Mouse (Mus musculus) forebrain, embryonic 11.5 days (tissue): ENCODE data around the gene Gpr171. TPM values are rescaled to one million over a fixed set of nuclear protein-coding genes. Genes with fewer than 3 reads are reported as not detected.

Experiments used
- ATAC-seq: fragments of 200-750 bp; cut with Nextera tagmentation; replicated peaks from 2 replicates; pipeline ENCODE4 v1.8.0; 2017; ENCODE audit warnings: moderate TSS enrichment; ENCODE audit not compliant: low FRiP score
- DNase-seq: peaks from one replicate; pipeline ENCODE4 v3.0.0-alpha.2; 2017; ENCODE audit warnings: low spot score
- H3K27ac ChIP-seq: fragments of 300-500 bp; sonication (generic); 2 replicates; pipeline ENCODE4 v1.5.1; 2014; ENCODE audit warnings: low read depth, low read length
- H3K27me3 ChIP-seq: fragments of 300-500 bp; sonication (generic); 2 replicates; pipeline ENCODE4 v1.6.1; 2014; ENCODE audit warnings: mild to moderate bottlenecking, low read length, mixed read lengths; ENCODE audit not compliant: control insufficient read depth, insufficient read depth
- H3K36me3 ChIP-seq: fragments of 300-500 bp; sonication (generic); 2 replicates; pipeline ENCODE4 v1.6.1; 2014; ENCODE audit warnings: mild to moderate bottlenecking, low read length, moderate library complexity, mixed read lengths; ENCODE audit not compliant: control insufficient read depth, insufficient read depth
- H3K4me1 ChIP-seq: fragments of 300-500 bp; sonication (generic); replicated peaks from 2 replicates; pipeline ENCODE4 v1.6.1; 2014; ENCODE audit warnings: low read length, mixed read lengths; ENCODE audit not compliant: control insufficient read depth, insufficient read depth
- H3K4me2 ChIP-seq: fragments of 300-500 bp; sonication (generic); 2 replicates; pipeline ENCODE4 v1.6.1; 2014; ENCODE audit warnings: low read depth, mild to moderate bottlenecking, low read length, moderate library complexity, mixed read lengths; ENCODE audit not compliant: severe bottlenecking
- H3K4me3 ChIP-seq: fragments of 300-500 bp; sonication (generic); 2 replicates; pipeline ENCODE4 v1.5.1; 2014; ENCODE audit warnings: low read depth, low read length
- H3K9ac ChIP-seq: fragments of 300-500 bp; sonication (generic); 2 replicates; pipeline ENCODE4 v1.6.1; 2014; ENCODE audit warnings: low read length
- H3K9me3 ChIP-seq: fragments of 300-500 bp; sonication (generic); 2 replicates; pipeline ENCODE4 v1.6.1; 2016; ENCODE audit warnings: low read length, mixed read lengths; ENCODE audit not compliant: control insufficient read depth
- WGBS: fragments of 180-500 bp; shearing (Covaris S2); extraction: QIAGEN DNeasy Blood & Tissue Kit; methylation state at CpG from one replicate; pipeline ENCODE4 v1.1.7; 2014; 5-methylcytosine and 5-hydroxymethylcytosine counted together
- polyA plus RNA-seq: library from polyadenylated mRNA; unstranded; fragments of >200 nt; fragmentation: Nextera tagmentation; extraction: Ambion mirVana; gene quantifications from 2 replicates; pipeline ENCODE4 v1.2.1, GENCODE M21; 2014

The Gpr171 gene
- polyA plus RNA-seq, 1 experiment from 2014 or later: 1.7 TPM

GRCm38 (mm10) chr3:59107439-59107838 lies 5.8 kb upstream of the Gpr171 start:
- WGBS: 93% methylated on average over 4 of the region's 4 CpGs
- H3K4me2 ChIP-seq: no peak overlapping the region
- H3K4me1 ChIP-seq: no peaks in the 10 kb centered on the region
- no peak overlapping the region for H3K4me3 ChIP-seq
- H3K27ac ChIP-seq: no peak overlapping the region
- no peaks in the 10 kb centered on the region for H3K9me3 ChIP-seq
- ATAC-seq (no peak), DNase-seq (no peak)
- H3K36me3 ChIP-seq: no peaks in the 10 kb centered on the region
- H3K9ac ChIP-seq: no peak overlapping the region
- no peaks in the 10 kb centered on the region for H3K27me3 ChIP-seq

GRCm38 (mm10) chr3:59104462-59104861 lies 2.8 kb upstream of the Gpr171 start:
- H3K9ac ChIP-seq: no peak overlapping the region
- 86% methylated on average over 4 of the region's 4 CpGs for WGBS
- no peak overlapping the region for H3K27ac ChIP-seq
- H3K36me3 ChIP-seq: no peaks in the 10 kb centered on the region
- no peak for ATAC-seq
- H3K4me2 ChIP-seq: no peak overlapping the region
- DNase-seq: no peak
- H3K4me3 ChIP-seq: no peak overlapping the region
- H3K27me3 ChIP-seq: no peaks in the 10 kb centered on the region
- no peaks in the 10 kb centered on the region for H3K4me1 ChIP-seq
- no peaks in the 10 kb centered on the region for H3K9me3 ChIP-seq

- H3K4me1 ChIP-seq: no peaks in the 10 kb centered on the region
- no peak overlapping the region for H3K4me3 ChIP-seq
- no peak overlapping the region for H3K27ac ChIP-seq
- 97% methylated on average over 2 of the region's 2 CpGs for WGBS
- no peak overlapping the region for H3K9ac ChIP-seq
- no peak for ATAC-seq
- no peak overlapping the region for H3K4me2 ChIP-seq
- no peaks in the 10 kb centered on the region for H3K27me3 ChIP-seq
- H3K36me3 ChIP-seq: no peaks in the 10 kb centered on the region
- no peak for DNase-seq
- H3K9me3 ChIP-seq: no peaks in the 10 kb centered on the region
Observed at GRCm38 (mm10) chr3:59102146-59102545, 525 bp upstream of the Gpr171 start.

GRCm38 (mm10) chr3:59098540-59098939 lies 3.1 kb downstream of the Gpr171 start:
- DNase-seq: no peak

GRCm38 (mm10) chr3:59097421-59097820 lies 4.2 kb downstream of the Gpr171 start:
- H3K4me3 ChIP-seq: no peak overlapping the region
- no peaks in the 10 kb centered on the region for H3K9me3 ChIP-seq
- no peaks in the 10 kb centered on the region for H3K27me3 ChIP-seq
- H3K4me1 ChIP-seq: no peaks in the 10 kb centered on the region
- DNase-seq (no peak), ATAC-seq (no peak)
- no peak overlapping the region for H3K9ac ChIP-seq
- no peak overlapping the region for H3K27ac ChIP-seq
- no peaks in the 10 kb centered on the region for H3K36me3 ChIP-seq
- 81% methylated on average over 6 of the region's 6 CpGs for WGBS
- H3K4me2 ChIP-seq: no peak overlapping the region

More at GRCm38 (mm10) chr3:59098540-59098939, 3.1 kb downstream of the Gpr171 start:
- 88% methylated on average over 10 of the region's 10 CpGs for WGBS
- H3K4me2 ChIP-seq: no peak overlapping the region
- H3K4me1 ChIP-seq: no peaks in the 10 kb centered on the region
- no peak overlapping the region for H3K27ac ChIP-seq
- no peaks in the 10 kb centered on the region for H3K9me3 ChIP-seq
- no peak overlapping the region for H3K4me3 ChIP-seq
- no peak overlapping the region for H3K9ac ChIP-seq
- H3K27me3 ChIP-seq: no peaks in the 10 kb centered on the region
- no peaks in the 10 kb centered on the region for H3K36me3 ChIP-seq
- ATAC-seq: no peak

- 91% methylated on average over 11 of the region's 11 CpGs for WGBS
- Histone ChIP-seq H3K36me3 (no peaks in the 10 kb centered on the region), H3K4me3 (no peak overlapping the region), H3K4me2 (no peak overlapping the region), H3K27ac (no peak overlapping the region), H3K9me3 (no peaks in the 10 kb centered on the region), H3K4me1 (no peaks in the 10 kb centered on the region), H3K9ac (no peak overlapping the region), H3K27me3 (no peaks in the 10 kb centered on the region)
- no peak for DNase-seq
- ATAC-seq: no peak
Observed at GRCm38 (mm10) chr3:59092702-59093101, 8.9 kb downstream of the Gpr171 start.

GRCm38 (mm10) chr3:59080919-59081318 lies 20.7 kb downstream of the Gpr171 start:
- H3K4me1 ChIP-seq: 0 out of 2 replicates have a peak, but pooled peaks cover 3% of the 10 kb centered on the region
- H3K4me3 ChIP-seq: no peak overlapping the region
- no peaks in the 10 kb centered on the region for H3K36me3 ChIP-seq
- DNase-seq (no peak), ATAC-seq (no peak; the same call in 1 of the 2 replicates)
- H3K27ac ChIP-seq: no peak overlapping the region
- no peaks in the 10 kb centered on the region for H3K9me3 ChIP-seq
- WGBS: 16% methylated on average over 7 of the region's 7 CpGs
- H3K9ac ChIP-seq: no peak overlapping the region
- H3K4me2 ChIP-seq: no peak overlapping the region
- H3K27me3 ChIP-seq: no peaks in the 10 kb centered on the region

GRCm38 (mm10) chr3:59080293-59080916 lies 21.2 kb downstream of the Gpr171 start:
- Histone ChIP-seq H3K36me3 (no peaks in the 10 kb centered on the region), H3K9me3 (no peaks in the 10 kb centered on the region), H3K4me3 (no peak overlapping the region), H3K27me3 (no peaks in the 10 kb centered on the region), H3K27ac (no peak overlapping the region), H3K4me2 (no peak overlapping the region), H3K4me1 (0 out of 2 replicates have a peak, but pooled peaks cover 3% of the 10 kb centered on the region), H3K9ac (no peak overlapping the region)
- DNase-seq: no peak
- WGBS: 16% methylated on average over 6 of the region's 6 CpGs
- ATAC-seq: peak; percentile 31; the same call in 1 of the 2 replicates

GRCm38 (mm10) chr3:59079327-59079726 lies 22.3 kb downstream of the Gpr171 start:
- Histone ChIP-seq H3K4me3 (no peak overlapping the region), H3K4me2 (no peak overlapping the region), H3K4me1 (0 out of 2 replicates have a peak, but pooled peaks cover 3% of the 10 kb centered on the region), H3K9ac (no peak overlapping the region), H3K9me3 (no peaks in the 10 kb centered on the region), H3K27me3 (no peaks in the 10 kb centered on the region), H3K27ac (no peak overlapping the region), H3K36me3 (no peaks in the 10 kb centered on the region)
- WGBS: 39% methylated on average over 4 of the region's 4 CpGs
- ATAC-seq (peak; percentile 76), DNase-seq (peak; percentile 56)
